Mouse (Mus musculus): ENCODE data around the gene Ccdc88c. TPM values are rescaled to one million over a fixed set of nuclear protein-coding genes. Genes with fewer than 3 reads are reported as not detected.

Gene Ccdc88c
- total RNA-seq, 2 experiments from 2014 or later: 9.6 to 9.7 TPM

- intact Hi-C loops (cut with DNase I): no loop called here
- no peak for DNase-seq
Measured at GRCm38 (mm10) chr12:100941361-100941760, 87.5 kb downstream of the Ccdc88c start.

- peak; percentile 39 to 66 for DNase-seq
- intact Hi-C loops (cut with DNase I): loop anchor here (2.0 kb wide), 1 partner anchor 15 kb away; no protein-coding TSS in a partner anchor
Measured at GRCm38 (mm10) chr12:100937441-100938360, 91.2 kb downstream of the Ccdc88c start.

GRCm38 (mm10) chr12:100936737-100937136, 92.1 kb downstream of the Ccdc88c start:
- DNase-seq: no peak
- intact Hi-C loops (cut with DNase I): loop anchor here (1.0 to 2.0 kb wide), 2 partner anchors 16 to 93 kb away; partner anchors contain the start of gene Ccdc88c

- peak; percentile 85 to 89 for DNase-seq
- intact Hi-C loops (cut with DNase I): loop anchor here (1.0 to 2.0 kb wide), 2 partner anchors 17 to 93 kb away; partner anchors contain the start of gene Ccdc88c
Measured at GRCm38 (mm10) chr12:100936116-100936515, 92.7 kb downstream of the Ccdc88c start.

- intact Hi-C loops (cut with DNase I): no loop called here
- DNase-seq: no peak
Measured at GRCm38 (mm10) chr12:100934796-100935195, 94.1 kb downstream of the Ccdc88c start.

GRCm38 (mm10) chr12:100931653-100932052, 97.2 kb downstream of the Ccdc88c start:
- intact Hi-C loops (cut with DNase I): no loop called here

GRCm38 (mm10) chr12:100928286-100928685, 100.6 kb downstream of the Ccdc88c start:
- no peak for DNase-seq
- intact Hi-C loops (cut with DNase I): loop anchor here (10.0 kb wide), 1 partner anchor 763 kb away; no protein-coding TSS in a partner anchor

More at GRCm38 (mm10) chr12:100931653-100932052, 97.2 kb downstream of the Ccdc88c start:
- DNase-seq: no peak

- peak; percentile 39 to 80 for DNase-seq
- intact Hi-C loops (cut with DNase I): loop anchor here (1.0 to 10.0 kb wide), 2 partner anchors 77 to 761 kb away; no protein-coding TSS in a partner anchor
Measured at GRCm38 (mm10) chr12:100925644-100926619, 102.9 kb downstream of the Ccdc88c start.

- no peak for DNase-seq
- intact Hi-C loops (cut with DNase I): loop anchor here (10.0 kb wide), 1 partner anchor 760 kb away; no protein-coding TSS in a partner anchor
Measured at GRCm38 (mm10) chr12:100924646-100925339, 104.1 kb downstream of the Ccdc88c start.

GRCm38 (mm10) chr12:100910731-100911130, 118.1 kb downstream of the Ccdc88c start:
- intact Hi-C loops (cut with DNase I): no loop called here
- no peak for DNase-seq

GRCm38 (mm10) chr12:100909765-100910164, 119.1 kb downstream of the Ccdc88c start:
- intact Hi-C loops (cut with DNase I): no loop called here
- DNase-seq: no peak

GRCm38 (mm10) chr12:100908298-100909034, 120.4 kb downstream of the Ccdc88c start:
- DNase-seq: no peak
- intact Hi-C loops (cut with DNase I): no loop called here

- intact Hi-C loops (cut with DNase I): no loop called here
- DNase-seq: peak; percentile 14 to 38
Measured at GRCm38 (mm10) chr12:100907598-100908297, 121.1 kb downstream of the Ccdc88c start, which contains the start of gene Gpr68. Gpr68 (minus strand) TSS chr12:100908198.

GRCm38 (mm10) chr12:100906861-100907260, 122.0 kb downstream of the Ccdc88c start:
- intact Hi-C loops (cut with DNase I): no loop called here
- no peak for DNase-seq

GRCm38 (mm10) chr12:100903761-100904160, 125.1 kb downstream of the Ccdc88c start:
- no peak for DNase-seq
- intact Hi-C loops (cut with DNase I): no loop called here

- no peak for DNase-seq
- intact Hi-C loops (cut with DNase I): no loop called here
Measured at GRCm38 (mm10) chr12:100901386-100901785, 127.5 kb downstream of the Ccdc88c start.

- intact Hi-C loops (cut with DNase I): no loop called here
- DNase-seq: no peak
Measured at GRCm38 (mm10) chr12:100900901-100901300, 128.0 kb downstream of the Ccdc88c start.

GRCm38 (mm10) chr12:100899111-100899640, 129.7 kb downstream of the Ccdc88c start:
- intact Hi-C loops (cut with DNase I): no loop called here
- DNase-seq: peak in 1 of 2 experiments; percentile 19

Data from heart, postnatal 14 days (tissue).